Mouse (Mus musculus) liver, embryonic 12.5 days (tissue): ENCODE measurements around the gene Map4k1. TPM values are rescaled to one million over a fixed set of nuclear protein-coding genes. Genes with fewer than 3 reads are reported as not detected.

Experiments
- ATAC-seq: fragments of 200-750 bp; cut with Nextera tagmentation; 2 replicates; pipeline ENCODE4 v1.8.0; 2017; ENCODE audit warnings: moderate number of reproducible peaks, mild to moderate bottlenecking, moderate library complexity
- H3K27ac ChIP-seq: fragments of 300-500 bp; sonication (generic); 2 replicates; pipeline ENCODE4 v1.5.1; 2016; ENCODE audit warnings: mild to moderate bottlenecking
- H3K27me3 ChIP-seq: fragments of 300-500 bp; sonication (generic); replicated peaks from 2 replicates; pipeline ENCODE4 v1.6.1; 2016; ENCODE audit warnings: mild to moderate bottlenecking, moderate library complexity
- H3K36me3 ChIP-seq: fragments of 300-500 bp; sonication (generic); 2 replicates; pipeline ENCODE4 v1.6.1; 2016; ENCODE audit warnings: mild to moderate bottlenecking, moderate library complexity
- H3K4me1 ChIP-seq: fragments of 300-500 bp; sonication (generic); 2 replicates; pipeline ENCODE4 v1.6.1; 2016
- H3K4me2 ChIP-seq: fragments of 300-500 bp; sonication (generic); 2 replicates; pipeline ENCODE4 v1.6.1; 2016; ENCODE audit warnings: mild to moderate bottlenecking, moderate library complexity
- H3K4me3 ChIP-seq: fragments of 300-500 bp; sonication (generic); 2 replicates; pipeline ENCODE4 v1.5.1; 2016; ENCODE audit warnings: mild to moderate bottlenecking, moderate library complexity
- H3K9ac ChIP-seq: fragments of 300-500 bp; sonication (generic); 2 replicates; pipeline ENCODE4 v1.6.1; 2016; ENCODE audit warnings: mild to moderate bottlenecking, moderate library complexity
- H3K9me3 ChIP-seq: fragments of 300-500 bp; sonication (generic); replicated peaks from 2 replicates; pipeline ENCODE4 v1.6.1; 2016; ENCODE audit warnings: mild to moderate bottlenecking, moderate library complexity
- WGBS: fragments of 180-500 bp; shearing (Covaris S2); methylation state at CpG from one replicate; pipeline ENCODE4 v1.1.7; 2016; ENCODE audit not compliant: insufficient replicate concordance; 5-methylcytosine and 5-hydroxymethylcytosine counted together
- polyA plus RNA-seq: library from polyadenylated mRNA; unstranded; fragments of >200 nt; fragmentation: Nextera tagmentation; extraction: Ambion mirVana; gene quantifications from 2 replicates; pipeline ENCODE4 v1.2.1, GENCODE M21; 2016

Map4k1 gene
- 33.3 and 35.0 TPM in 2 replicates for polyA plus RNA-seq

DNA sequence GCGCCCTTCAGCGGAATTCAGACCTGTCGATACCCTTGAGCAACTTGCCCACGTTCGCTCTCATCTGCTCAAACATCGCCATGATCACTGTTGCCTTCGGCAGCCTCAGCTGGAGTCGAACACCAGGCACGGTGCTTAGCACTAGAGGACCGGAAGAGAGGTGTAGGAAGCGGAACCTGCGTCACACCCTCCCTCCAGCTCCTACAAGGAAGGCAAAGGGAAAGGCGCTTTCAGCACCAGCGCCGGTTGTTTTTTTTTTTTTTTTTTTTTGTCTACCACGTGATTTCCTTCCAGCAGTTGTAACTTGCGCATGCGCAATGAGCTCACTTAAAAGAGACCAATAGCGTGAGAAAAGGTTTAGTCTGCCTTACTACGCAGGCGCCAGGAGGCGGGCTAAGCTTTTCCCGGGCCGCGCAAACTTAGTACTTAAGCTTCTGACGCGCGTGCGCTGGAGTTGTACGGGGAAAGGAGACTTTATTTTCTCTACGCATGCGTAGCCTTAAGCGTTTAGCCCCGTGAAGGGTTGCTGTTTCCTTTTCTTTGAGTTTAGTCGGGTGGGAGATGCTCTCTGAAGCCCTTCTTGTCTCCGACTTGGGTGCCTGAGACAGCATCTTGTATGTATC lies at the start of gene Map4k1, which contains the start of gene Eif3k:
TSS of gene Map4k1 (plus strand) at position 400 of the 623 bp plus-strand sequence.
TSS of gene Eif3k (minus strand) at position 214 of the 623 bp plus-strand sequence.
- Histone ChIP-seq H3K36me3 (peaks cover 41% of the 10 kb centered on the region), H3K9ac (peak within 1 kb of the TSS; percentile 83), H3K4me1 (peaks cover 51% of the 10 kb centered on the region), H3K4me3 (peak within 1 kb of the TSS; percentile 68), H3K27me3 (no peaks in the 10 kb centered on the region), H3K9me3 (no peaks in the 10 kb centered on the region), H3K4me2 (peak within 1 kb of the TSS; percentile 88), H3K27ac (peak within 1 kb of the TSS; percentile 95)
- WGBS, result under 1% methylated on average over 36 of the region's 36 CpGs
- peak; percentile 92 for ATAC-seq

DNA sequence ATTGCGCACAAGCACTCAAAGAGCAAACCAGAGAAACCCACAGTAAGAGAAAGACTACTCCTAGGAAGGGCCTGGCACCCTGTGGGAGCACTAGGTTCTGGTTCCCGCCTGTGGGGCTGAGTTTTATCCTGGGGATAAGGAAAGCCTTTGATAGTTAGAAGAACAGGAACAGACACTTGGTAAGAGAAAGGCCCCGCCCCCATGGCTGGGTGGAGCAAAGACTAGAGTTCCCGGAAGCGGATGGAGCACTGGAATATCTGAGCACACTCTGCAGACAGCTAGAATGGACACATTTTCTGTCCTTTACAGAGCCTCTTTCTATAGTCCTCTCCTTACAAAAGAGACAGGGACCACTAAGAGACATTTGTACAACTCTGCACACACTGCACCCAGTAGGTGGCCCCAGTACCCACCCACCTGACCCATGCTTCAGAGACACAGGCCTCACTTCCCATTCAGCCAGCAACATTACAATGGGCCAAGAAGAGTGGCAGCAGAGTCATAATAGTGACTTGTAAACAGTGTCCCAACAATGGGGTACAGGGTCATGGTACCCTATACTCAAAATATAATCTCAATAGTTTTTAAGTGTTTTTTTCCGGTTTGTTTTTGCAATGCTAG lies 49.3 kb upstream of the Map4k1 start:
- WGBS, result 62% methylated on average over 6 of the region's 6 CpGs
- Histone ChIP-seq H3K9me3 (no peaks in the 10 kb centered on the region), H3K27ac (no peak overlapping the region), H3K9ac (no peak overlapping the region), H3K4me1 (peaks cover 93% of the 10 kb centered on the region), H3K4me2 (no peak overlapping the region), H3K36me3 (peaks cover 47% of the 10 kb centered on the region), H3K27me3 (no peaks in the 10 kb centered on the region), H3K4me3 (no peak overlapping the region)
- ATAC-seq, result 0 out of 2 replicates have a peak, but pooled peaks have one; percentile 35

DNA sequence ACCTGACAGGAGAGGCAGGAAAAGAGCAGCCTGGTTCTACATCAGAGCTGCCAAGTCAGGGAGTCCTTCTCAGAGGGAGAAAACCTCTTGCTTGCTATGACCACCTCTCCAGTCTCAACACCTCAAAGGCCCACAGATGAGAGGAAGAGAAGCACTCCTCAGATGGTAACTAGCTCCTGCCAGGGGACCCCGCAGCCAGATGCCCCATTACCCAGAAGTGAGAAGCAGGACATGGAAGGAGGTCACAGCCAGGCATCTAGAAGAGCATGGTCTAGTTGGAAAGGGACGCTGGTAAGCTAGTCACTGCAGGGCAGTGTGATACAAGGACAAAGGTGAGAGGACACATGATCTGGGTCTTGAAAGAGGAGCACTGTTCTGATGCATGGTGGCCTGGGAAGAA lies 48.0 kb upstream of the Map4k1 start:
- H3K36me3 ChIP-seq, result peaks cover 48% of the 10 kb centered on the region
- peaks cover 94% of the 10 kb centered on the region for H3K4me1 ChIP-seq
- H3K9ac ChIP-seq, result no peak overlapping the region
- WGBS, result 85% methylated on average over 2 of the region's 2 CpGs
- no peaks in the 10 kb centered on the region for H3K27me3 ChIP-seq
- no peaks in the 10 kb centered on the region for H3K9me3 ChIP-seq
- H3K27ac ChIP-seq, result peak overlapping the region; percentile 5; the same call in 1 of the 2 replicates
- H3K4me3 ChIP-seq, result no peak overlapping the region
- H3K4me2 ChIP-seq, result no peak overlapping the region
- ATAC-seq, result no peak

DNA sequence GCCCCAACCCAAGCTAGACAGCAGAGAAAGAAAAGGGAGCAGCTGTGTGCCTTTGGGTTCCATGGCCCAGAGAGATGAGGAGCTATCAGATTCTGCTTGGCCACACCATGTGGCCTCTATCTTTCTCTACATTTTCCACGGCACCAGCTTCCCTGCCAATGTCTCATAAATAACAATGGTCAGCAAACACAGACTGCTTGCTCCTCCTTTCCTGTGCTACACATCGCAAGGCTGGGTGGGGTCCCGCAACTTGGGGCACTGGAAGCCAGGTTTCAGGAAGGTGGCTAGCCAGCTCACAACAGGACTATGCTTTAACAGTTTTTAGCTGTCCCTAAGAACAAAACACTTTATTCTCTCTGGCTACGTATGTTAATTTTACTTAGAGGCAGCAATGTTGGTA lies 45.1 kb upstream of the Map4k1 start:
- Histone ChIP-seq H3K27ac (peak overlapping the region; percentile 10; the same call in 1 of the 2 replicates), H3K9me3 (no peaks in the 10 kb centered on the region), H3K27me3 (no peaks in the 10 kb centered on the region), H3K4me2 (no peak overlapping the region), H3K9ac (0 out of 2 replicates have a peak overlapping the region, but pooled peaks have one; percentile 25), H3K4me1 (peaks cover 92% of the 10 kb centered on the region), H3K36me3 (peaks cover 48% of the 10 kb centered on the region), H3K4me3 (no peak overlapping the region)
- WGBS, result 56% methylated on average over 4 of the region's 4 CpGs
- no peak for ATAC-seq

DNA sequence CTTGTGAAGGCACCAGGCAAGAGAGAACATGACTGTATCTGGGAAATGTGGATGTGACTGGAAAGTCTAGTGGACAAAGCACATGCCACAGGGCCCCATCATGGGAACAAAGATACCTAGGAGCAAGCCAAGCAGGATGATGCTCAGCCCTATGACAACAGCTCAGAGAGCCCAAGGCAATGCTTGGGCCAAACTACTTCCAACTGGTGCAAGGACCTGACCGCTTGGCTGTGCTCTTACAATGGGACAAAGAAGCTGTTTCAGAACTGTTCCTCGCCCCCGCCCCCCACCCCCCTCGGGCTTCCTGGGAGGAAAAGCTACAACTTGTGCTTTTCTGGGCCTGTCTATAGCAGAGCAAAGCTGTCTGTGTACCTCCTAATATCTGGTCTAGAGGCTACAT lies 43.2 kb upstream of the Map4k1 start:
- 61% methylated on average over 4 of the region's 4 CpGs for WGBS
- no peak overlapping the region for H3K9ac ChIP-seq
- H3K4me3 ChIP-seq, result no peak overlapping the region
- H3K4me1 ChIP-seq, result peaks cover 96% of the 10 kb centered on the region
- no peaks in the 10 kb centered on the region for H3K9me3 ChIP-seq
- no peak overlapping the region for H3K27ac ChIP-seq
- peaks cover 59% of the 10 kb centered on the region for H3K36me3 ChIP-seq
- no peak for ATAC-seq
- H3K27me3 ChIP-seq, result no peaks in the 10 kb centered on the region
- no peak overlapping the region for H3K4me2 ChIP-seq

DNA sequence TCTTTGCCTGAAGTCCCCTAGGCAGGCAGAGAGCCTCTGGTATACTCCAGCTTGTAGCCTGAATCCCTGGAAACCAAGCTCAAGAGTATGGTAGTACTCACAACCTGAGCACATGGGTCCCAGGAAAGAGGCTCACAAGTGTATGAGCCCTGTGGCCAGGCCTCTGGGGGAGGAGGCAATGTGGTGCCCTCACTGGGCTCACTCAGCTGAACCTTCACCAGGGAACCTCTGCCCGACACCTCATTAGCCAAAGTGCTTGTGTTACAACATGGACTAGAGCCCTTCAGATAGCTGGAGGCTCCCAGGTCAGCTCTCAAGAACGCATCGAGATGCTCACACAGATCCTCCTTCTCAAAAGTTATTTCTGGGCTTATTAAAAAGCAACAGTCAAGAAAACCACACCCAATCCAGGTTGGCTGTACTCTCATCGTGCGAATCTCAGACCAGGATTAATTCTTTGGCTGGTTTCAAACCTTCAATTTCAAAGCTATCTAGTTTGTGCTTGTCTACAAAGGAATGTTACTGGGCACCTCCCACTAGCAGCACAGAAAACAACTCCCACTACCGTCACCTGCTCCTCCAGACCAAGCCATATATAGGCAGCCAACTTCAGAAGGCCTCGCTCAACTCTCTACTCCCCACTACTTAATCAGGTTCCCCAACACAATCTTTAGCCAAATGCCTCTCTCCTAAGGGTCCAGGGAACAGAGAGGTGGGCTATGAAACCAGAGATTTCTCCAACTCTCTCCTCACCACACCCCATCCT lies 42.2 kb upstream of the Map4k1 start:
- H3K36me3 ChIP-seq, result peaks cover 53% of the 10 kb centered on the region
- H3K27ac ChIP-seq, result no peak overlapping the region
- H3K9ac ChIP-seq, result no peak overlapping the region
- H3K4me3 ChIP-seq, result no peak overlapping the region
- ATAC-seq, result no peak
- no peak overlapping the region for H3K4me2 ChIP-seq
- peaks cover 97% of the 10 kb centered on the region for H3K4me1 ChIP-seq
- 83% methylated on average over 7 of the region's 7 CpGs for WGBS
- H3K27me3 ChIP-seq, result no peaks in the 10 kb centered on the region
- no peaks in the 10 kb centered on the region for H3K9me3 ChIP-seq

DNA sequence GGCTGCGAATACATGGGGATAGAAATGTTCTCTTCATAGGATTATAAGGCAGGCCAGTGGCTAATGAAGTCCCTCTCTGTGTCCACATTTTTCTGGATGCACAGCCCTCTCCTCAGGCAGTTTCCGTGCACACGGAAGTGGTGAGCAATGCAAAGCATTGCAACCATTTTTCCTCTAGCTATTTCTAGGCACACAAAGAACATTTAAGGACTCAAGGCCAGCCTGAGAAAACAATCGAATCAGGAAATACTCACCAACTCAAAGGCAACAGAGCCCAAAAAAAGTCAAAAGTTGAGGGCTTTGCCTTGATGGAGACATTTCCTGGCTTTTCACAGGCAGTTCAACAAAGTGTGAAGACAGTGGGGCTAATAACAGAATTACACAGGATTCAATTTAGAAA lies 40.7 kb upstream of the Map4k1 start:
- no peak overlapping the region for H3K4me3 ChIP-seq
- H3K9me3 ChIP-seq, result no peaks in the 10 kb centered on the region
- peaks cover 97% of the 10 kb centered on the region for H3K4me1 ChIP-seq
- H3K9ac ChIP-seq, result no peak overlapping the region
- H3K27me3 ChIP-seq, result no peaks in the 10 kb centered on the region
- H3K36me3 ChIP-seq, result peaks cover 46% of the 10 kb centered on the region
- WGBS, result 79% methylated on average over 4 of the region's 4 CpGs
- H3K4me2 ChIP-seq, result no peak overlapping the region
- no peak for ATAC-seq
- H3K27ac ChIP-seq, result peak overlapping the region; percentile 55; the same call in 1 of the 2 replicates

DNA sequence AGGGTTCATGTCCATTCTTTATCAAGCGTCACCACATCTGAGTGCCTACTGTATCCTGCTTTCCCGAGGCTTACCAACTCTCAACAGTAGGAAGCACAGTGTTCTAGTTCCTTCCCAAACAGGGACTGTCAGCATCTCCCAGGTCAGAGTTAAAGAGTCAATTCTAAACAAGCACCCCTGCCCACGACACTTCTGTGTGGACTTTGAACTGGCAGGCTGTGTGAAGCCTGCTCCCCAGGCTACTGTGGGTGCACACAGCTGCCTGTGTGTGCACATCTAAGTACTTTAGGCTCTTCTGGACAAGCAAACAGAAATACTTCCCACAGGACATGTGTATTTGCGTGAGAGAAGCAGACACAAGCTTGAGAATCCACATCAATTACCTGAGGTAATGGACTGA lies 40.3 kb upstream of the Map4k1 start:
- no peak overlapping the region for H3K9ac ChIP-seq
- no peak overlapping the region for H3K4me3 ChIP-seq
- no peaks in the 10 kb centered on the region for H3K9me3 ChIP-seq
- H3K27me3 ChIP-seq, result no peaks in the 10 kb centered on the region
- ATAC-seq, result no peak
- 67% methylated on average over 4 of the region's 4 CpGs for WGBS
- no peak overlapping the region for H3K4me2 ChIP-seq
- H3K4me1 ChIP-seq, result peaks cover 97% of the 10 kb centered on the region
- H3K27ac ChIP-seq, result peak overlapping the region; percentile 55
- peaks cover 46% of the 10 kb centered on the region for H3K36me3 ChIP-seq

DNA sequence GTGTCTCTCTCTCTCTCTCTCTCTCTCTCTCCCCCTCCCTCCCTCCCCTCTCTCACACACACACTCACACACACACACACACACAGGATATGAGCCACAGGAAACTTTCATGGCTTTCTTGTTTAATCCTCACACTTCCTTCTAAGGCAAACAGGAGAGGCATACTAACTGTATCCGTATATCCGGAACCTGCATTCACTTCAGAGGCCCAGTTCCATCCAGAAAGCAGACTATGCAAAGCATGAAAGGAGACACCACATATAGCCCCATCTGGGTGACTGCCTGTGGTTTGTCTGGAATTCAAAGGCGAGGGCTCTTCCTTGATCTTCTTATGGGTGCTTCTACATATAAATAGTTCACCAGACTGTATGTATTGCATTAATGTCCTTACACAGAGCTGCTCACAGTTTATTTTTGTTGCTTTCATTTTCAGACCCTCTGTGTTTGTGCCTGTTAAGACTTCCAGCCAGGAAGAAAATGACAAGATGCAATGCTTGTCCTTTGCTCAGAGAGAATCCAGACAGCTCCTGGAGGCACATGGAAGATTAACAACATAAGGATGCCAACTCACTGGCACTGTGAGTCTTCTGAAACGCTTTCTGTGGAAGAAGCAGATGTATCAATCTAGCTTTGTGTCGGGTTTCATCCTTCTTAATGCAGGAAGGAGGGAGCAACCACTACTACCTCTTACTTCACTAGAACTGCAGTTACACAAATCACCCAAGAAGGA lies 38.2 kb upstream of the Map4k1 start:
- no peak for ATAC-seq
- Histone ChIP-seq H3K4me1 (peaks cover 98% of the 10 kb centered on the region), H3K9me3 (no peaks in the 10 kb centered on the region), H3K27ac (peak overlapping the region; percentile 61; the same call in 1 of the 2 replicates), H3K36me3 (peaks cover 51% of the 10 kb centered on the region), H3K9ac (no peak overlapping the region), H3K4me3 (no peak overlapping the region), H3K4me2 (no peak overlapping the region), H3K27me3 (no peaks in the 10 kb centered on the region)
- 65% methylated on average over 5 of the region's 5 CpGs for WGBS

DNA sequence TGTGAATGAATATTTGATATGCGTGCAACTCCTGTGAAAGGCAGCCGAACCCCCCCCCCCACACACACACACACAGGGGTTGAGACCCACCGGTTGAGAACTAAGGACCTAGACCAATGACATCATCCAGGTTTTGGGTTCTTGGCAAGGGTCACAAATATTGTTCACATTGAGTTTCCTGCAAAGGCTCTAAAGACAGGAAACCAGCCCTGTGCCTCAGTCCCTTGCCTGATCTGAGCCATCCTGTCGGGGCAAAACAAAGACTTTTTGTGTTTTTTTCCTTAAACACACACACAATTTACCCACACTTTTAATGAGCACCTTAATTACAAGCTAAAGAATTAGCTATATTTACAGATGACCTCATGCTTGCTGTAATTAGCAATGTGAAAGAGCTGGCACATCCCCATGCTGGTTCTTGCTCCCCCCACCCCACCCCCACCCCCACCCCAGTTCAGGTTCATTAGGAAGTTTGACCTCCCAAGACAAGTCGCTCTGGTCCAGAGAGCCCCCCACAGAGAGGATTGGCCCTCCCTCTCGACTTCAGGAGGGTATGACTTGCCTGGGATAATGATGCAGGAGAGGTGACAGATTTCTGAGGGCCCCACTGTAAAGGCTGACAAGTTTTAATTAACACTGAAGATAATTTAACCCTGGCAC lies 37.0 kb upstream of the Map4k1 start:
- H3K36me3 ChIP-seq, result peaks cover 58% of the 10 kb centered on the region
- no peak overlapping the region for H3K4me3 ChIP-seq

More for the DNA sequence above, 37.0 kb upstream of the Map4k1 start:
- 56% methylated on average over 6 of the region's 6 CpGs for WGBS
- Histone ChIP-seq H3K9me3 (no peaks in the 10 kb centered on the region), H3K4me2 (no peak overlapping the region), H3K27ac (peak overlapping the region; percentile 75), H3K4me1 (peaks cover 98% of the 10 kb centered on the region), H3K27me3 (no peaks in the 10 kb centered on the region), H3K9ac (no peak overlapping the region)
- ATAC-seq, result no peak
